Mouse (Mus musculus): ENCODE results near the gene Pgghg.

Gene Pgghg

GRCm38 (mm10) chr7:140922398-140923069 is 18.7 kb upstream of the Pgghg start:
- no peak for DNase-seq (ENCODE audit: extremely low read depth, low read depth)

- DNase-seq (ENCODE audit: extremely low read depth, low read depth): no peak
These were observed 18.0 kb upstream of the Pgghg start for GRCm38 (mm10) chr7:140923070-140923775.

GRCm38 (mm10) chr7:140927181-140927580 is 14.0 kb upstream of the Pgghg start:
- DNase-seq (ENCODE audit: extremely low read depth, low read depth): no peak

- no peak for DNase-seq (ENCODE audit: extremely low read depth, low read depth)
These were observed 2.8 kb upstream of the Pgghg start for GRCm38 (mm10) chr7:140938436-140938835.

GRCm38 (mm10) chr7:140938896-140939295 is 2.3 kb upstream of the Pgghg start:
- DNase-seq (ENCODE audit: extremely low read depth, low read depth): no peak

GRCm38 (mm10) chr7:140939669-140940171 is 1.5 kb upstream of the Pgghg start:
- no peak for DNase-seq (ENCODE audit: extremely low read depth, low read depth)

GRCm38 (mm10) chr7:140942341-140942740 is 1.1 kb downstream of the Pgghg start:
- no peak for DNase-seq (ENCODE audit: extremely low read depth, low read depth)

- no peak for DNase-seq (ENCODE audit: extremely low read depth, low read depth)
These were observed 1.6 kb downstream of the Pgghg start for GRCm38 (mm10) chr7:140942811-140943210.

- DNase-seq (ENCODE audit: extremely low read depth, low read depth): no peak
These were observed 2.2 kb downstream of the Pgghg start for GRCm38 (mm10) chr7:140943356-140943755.

GRCm38 (mm10) chr7:140944236-140944635 is 3.0 kb downstream of the Pgghg start:
- no peak for DNase-seq (ENCODE audit: extremely low read depth, low read depth)

- no peak for DNase-seq (ENCODE audit: extremely low read depth, low read depth)
These were observed 4.1 kb downstream of the Pgghg start for GRCm38 (mm10) chr7:140945247-140945646.

GRCm38 (mm10) chr7:140946311-140946710 is 5.1 kb downstream of the Pgghg start:
- no peak for DNase-seq (ENCODE audit: extremely low read depth, low read depth)

- peak; percentile 60 for DNase-seq (ENCODE audit: extremely low read depth, low read depth)
These were observed 5.8 kb downstream of the Pgghg start for GRCm38 (mm10) chr7:140946980-140947379.

- DNase-seq (ENCODE audit: extremely low read depth, low read depth): no peak
These were observed 7.0 kb downstream of the Pgghg start for GRCm38 (mm10) chr7:140948161-140948560.

- no peak for DNase-seq (ENCODE audit: extremely low read depth, low read depth)
These were observed 8.1 kb downstream of the Pgghg start for GRCm38 (mm10) chr7:140949255-140949654.

- no peak for DNase-seq (ENCODE audit: extremely low read depth, low read depth)
These were observed 8.8 kb downstream of the Pgghg start, which contains the start of gene Ifitm5 for GRCm38 (mm10) chr7:140949824-140950530. Gene Ifitm5, minus strand, starts transcription at chr7:140950291.

GRCm38 (mm10) chr7:140951051-140951450 is 9.9 kb downstream of the Pgghg start:
- no peak for DNase-seq (ENCODE audit: extremely low read depth, low read depth)

GRCm38 (mm10) chr7:140951765-140952164 is 10.6 kb downstream of the Pgghg start:
- no peak for DNase-seq (ENCODE audit: extremely low read depth, low read depth)

- DNase-seq (ENCODE audit: extremely low read depth, low read depth): no peak
These were observed 11.2 kb downstream of the Pgghg start for GRCm38 (mm10) chr7:140952441-140952840.

- no peak for DNase-seq (ENCODE audit: extremely low read depth, low read depth)
These were observed 11.9 kb downstream of the Pgghg start for GRCm38 (mm10) chr7:140953133-140953532.

GRCm38 (mm10) chr7:140953800-140954732 is 12.9 kb downstream of the Pgghg start:
- peak; percentile 27 for DNase-seq (ENCODE audit: extremely low read depth, low read depth)
